Mouse (Mus musculus): ENCODE measurements around the gene Msantd3. TPM values are rescaled to one million over a fixed set of nuclear protein-coding genes. Genes with fewer than 3 reads are reported as not detected.

Msantd3 gene
- total RNA-seq, 1 experiment from 2014 or later, result 2.3 TPM

DNA sequence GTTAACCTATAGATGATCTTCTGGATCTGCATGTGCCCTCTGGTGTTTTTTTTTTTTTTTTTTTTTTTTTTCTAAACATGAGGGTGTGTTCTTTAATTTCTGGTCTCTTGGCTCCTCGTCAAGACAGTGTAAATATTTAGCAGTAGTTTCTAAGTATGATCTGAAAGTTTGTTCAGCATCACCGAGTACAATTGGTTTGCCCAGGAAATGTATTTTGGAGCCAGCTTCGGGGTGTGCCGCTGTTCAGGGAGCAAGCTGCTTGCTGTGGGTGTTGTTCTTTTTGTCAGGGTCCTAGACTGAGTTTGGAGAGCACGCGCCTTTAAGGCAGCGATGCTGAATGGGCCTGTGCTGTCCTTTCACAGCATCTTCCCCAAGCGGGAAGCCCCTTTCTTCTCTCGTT is 48.8 kb downstream of the Msantd3 start:
- ATAC-seq (replicated peaks; ENCODE audit: insufficient number of reproducible peaks, low FRiP score, low TSS enrichment, poor library complexity, severe bottlenecking), result no peak

DNA sequence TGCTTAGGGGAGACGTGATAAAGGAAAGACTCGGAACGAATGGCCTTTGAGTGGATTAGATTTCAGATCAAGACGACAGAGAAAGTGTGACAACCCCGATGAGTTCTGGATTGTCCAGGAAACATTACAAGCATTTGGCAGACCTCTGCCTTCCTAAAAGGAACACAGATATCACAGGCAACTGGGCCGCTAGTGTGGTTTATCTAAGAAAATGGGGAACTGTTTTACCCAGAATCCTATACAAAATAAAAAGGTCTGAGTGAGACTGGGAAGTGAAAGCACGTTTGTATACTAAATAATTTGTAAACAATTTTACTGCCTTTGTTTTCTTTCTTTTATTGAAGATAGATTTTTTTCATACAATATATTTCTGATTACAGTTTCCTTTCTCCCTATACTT is 51.1 kb downstream of the Msantd3 start:
- no peak for ATAC-seq (replicated peaks; ENCODE audit: insufficient number of reproducible peaks, low FRiP score, low TSS enrichment, poor library complexity, severe bottlenecking)

DNA sequence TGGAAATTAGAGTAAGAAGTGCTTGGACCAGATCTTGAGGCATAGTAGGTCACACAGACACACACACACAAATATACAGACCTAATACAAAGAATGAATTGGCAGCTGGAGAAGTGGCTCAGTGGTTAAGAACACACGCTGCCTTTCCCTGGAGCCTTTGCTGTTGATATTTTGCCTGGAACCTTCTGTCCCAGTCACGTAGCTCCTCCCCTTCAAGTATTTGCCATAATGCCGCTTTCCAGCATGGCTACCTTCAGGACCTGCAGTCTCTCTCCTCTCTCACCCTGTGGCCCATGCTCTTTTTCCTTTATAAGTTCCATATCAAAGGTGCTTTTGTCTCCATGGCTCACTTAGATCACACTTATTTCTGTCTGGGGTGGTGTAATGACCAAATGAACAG is 51.7 kb downstream of the Msantd3 start:
- no peak for ATAC-seq (replicated peaks; ENCODE audit: insufficient number of reproducible peaks, low FRiP score, low TSS enrichment, poor library complexity, severe bottlenecking)

GRCm38 (mm10) chr4:48592328-48592727 is 52.6 kb downstream of the Msantd3 start:
- peak; percentile 45; the same call in 1 of the 2 replicates for ATAC-seq (replicated peaks; ENCODE audit: insufficient number of reproducible peaks, low FRiP score, low TSS enrichment, poor library complexity, severe bottlenecking)

- no peak for ATAC-seq (replicated peaks; ENCODE audit: insufficient number of reproducible peaks, low FRiP score, low TSS enrichment, poor library complexity, severe bottlenecking)
Observed at GRCm38 (mm10) chr4:48592844-48593243, 53.1 kb downstream of the Msantd3 start.

GRCm38 (mm10) chr4:48596111-48596510 is 56.4 kb downstream of the Msantd3 start:
- ATAC-seq (replicated peaks; ENCODE audit: insufficient number of reproducible peaks, low FRiP score, low TSS enrichment, poor library complexity, severe bottlenecking), result no peak

GRCm38 (mm10) chr4:48605650-48606049 is 65.9 kb downstream of the Msantd3 start:
- no peak for ATAC-seq (replicated peaks; ENCODE audit: insufficient number of reproducible peaks, low FRiP score, low TSS enrichment, poor library complexity, severe bottlenecking)

- ATAC-seq (replicated peaks; ENCODE audit: insufficient number of reproducible peaks, low FRiP score, low TSS enrichment, poor library complexity, severe bottlenecking), result no peak
Observed at GRCm38 (mm10) chr4:48609485-48609884, 69.8 kb downstream of the Msantd3 start.

DNA sequence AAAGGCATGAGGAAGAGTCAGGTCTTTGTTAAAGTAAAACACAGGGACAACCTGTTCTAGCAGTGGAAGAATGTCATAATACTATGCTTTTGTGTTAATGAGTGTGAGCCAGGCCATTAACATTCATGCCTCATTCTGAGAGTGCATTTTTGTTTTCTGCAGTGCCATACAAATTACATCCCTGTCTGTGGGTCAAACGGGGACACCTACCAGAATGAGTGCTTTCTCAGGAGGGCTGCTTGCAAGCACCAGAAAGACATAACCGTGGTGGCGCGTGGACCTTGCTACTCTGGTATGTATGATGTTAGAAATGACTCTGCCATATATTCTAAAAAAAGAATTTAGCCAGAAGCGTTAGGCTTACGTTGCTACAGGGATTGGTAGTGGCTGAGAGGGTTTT is 70.5 kb downstream of the Msantd3 start:
- no peak for ATAC-seq (replicated peaks; ENCODE audit: insufficient number of reproducible peaks, low FRiP score, low TSS enrichment, poor library complexity, severe bottlenecking)

Other genes starting within 250 kb of the Msantd3 start
- gene Tex10, start 66.5 kb upstream of the Msantd3 start, total RNA-seq (2017), result 49.9 to 52.6 TPM (median 51.7 TPM) in 3 replicates
- gene Tmeff1, start 45.2 kb downstream of the Msantd3 start, total RNA-seq (2017), result 0.48 TPM in 1 of 3 replicates, not detected in the others
- not detected in 3 replicates for gene Cavin4, start 123.6 kb downstream of the Msantd3 start, total RNA-seq (2017)